20 mouse cellular contexts compared by ENCODE assay signal in the genomic region with DNA sequence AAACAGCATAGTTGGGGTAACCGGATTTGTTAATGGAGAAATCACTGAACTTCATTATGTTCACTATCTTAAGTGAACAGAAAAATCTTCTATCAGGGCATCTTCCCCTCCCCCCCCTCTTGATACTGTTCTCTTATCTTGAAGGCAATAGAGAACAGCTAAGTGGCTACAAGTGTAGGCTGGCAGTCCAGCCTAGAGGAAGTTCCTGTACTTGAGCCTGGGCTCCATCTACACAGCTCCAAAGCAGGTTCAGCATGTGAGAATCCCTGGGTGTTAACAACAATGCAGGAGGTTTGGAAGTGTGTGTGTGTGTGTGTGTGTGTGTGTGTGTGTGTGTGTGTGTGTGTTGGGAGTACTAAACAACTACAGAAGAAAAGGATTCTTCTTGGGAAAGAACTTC.
"Had no signal": no experiment of that assay in that cellular context is flagged by ENCODE, and none has a peak within 500 bp of the region (broad histone marks: within the 10 kb centered on the region; RNA-seq: fewer than 3 reads in every experiment).

No protein-coding gene starts in this region.

- H3K9me3 ChIP-seq: limb, embryonic 10.5 days; limb, embryonic 13.5 days; liver, embryonic 12.5 days; liver, embryonic 15.5 days; midbrain, embryonic 15.5 days; neural tube, embryonic 13.5 days; stomach, embryonic 15.5 days had no signal

- H3K36me3 ChIP-seq: limb, embryonic 13.5 days; liver, embryonic 12.5 days; liver, embryonic 15.5 days; midbrain, embryonic 15.5 days; neural tube, embryonic 13.5 days; stomach, embryonic 15.5 days had no signal

- DNase-seq: kidney, adult 2 months; kidney, postnatal 25 days; layer of hippocampus, adult 9-11 months; liver; right cerebral cortex, adult 18-20 months; right cerebral cortex, postnatal 14 days; right cerebral cortex, postnatal 4 days; thymus, postnatal 25 days had no signal

- H3K27me3 ChIP-seq: limb, embryonic 13.5 days; liver, embryonic 12.5 days; liver, embryonic 15.5 days; midbrain, embryonic 15.5 days; neural tube, embryonic 13.5 days; stomach, embryonic 15.5 days had no signal

- H3K27ac ChIP-seq: kidney, postnatal 0 days; layer of hippocampus, adult 2 months; limb, embryonic 10.5 days; limb, embryonic 13.5 days; liver, embryonic 12.5 days; liver, embryonic 15.5 days; macrophage; midbrain, embryonic 15.5 days; neural tube, embryonic 13.5 days; stomach, embryonic 15.5 days had no signal

- H3K9ac ChIP-seq: limb, embryonic 13.5 days; liver, embryonic 12.5 days; liver, embryonic 15.5 days; midbrain, embryonic 15.5 days; neural tube, embryonic 13.5 days; stomach, embryonic 15.5 days had no signal

- H3K4me3 ChIP-seq: layer of hippocampus, adult 2 months; limb, embryonic 10.5 days; limb, embryonic 13.5 days; liver, embryonic 12.5 days; liver, embryonic 15.5 days; midbrain, embryonic 15.5 days; neural tube, embryonic 13.5 days; stomach, embryonic 15.5 days had no signal

- H3K4me2 ChIP-seq: limb, embryonic 13.5 days; liver, embryonic 12.5 days; liver, embryonic 15.5 days; midbrain, embryonic 11.5 days; midbrain, embryonic 15.5 days; neural tube, embryonic 13.5 days; stomach, embryonic 15.5 days had no signal

- H3K4me1 ChIP-seq: liver, embryonic 12.5 days; liver, embryonic 15.5 days; midbrain, embryonic 15.5 days; stomach, embryonic 15.5 days had no signal

- ATAC-seq: intestine, postnatal 0 days; liver, embryonic 12.5 days; midbrain, embryonic 15.5 days had no signal
